Mouse (Mus musculus): ENCODE results near the gene Gm37240. TPM values are rescaled to one million over a fixed set of nuclear protein-coding genes. Genes with fewer than 3 reads are reported as not detected.
A peak's percentile ranks its signal among the peaks of the same experiment; 100 is the strongest.

The Gm37240 gene
- total RNA-seq, 2 experiments from 2014 or later: 0.98 to 1.0 TPM

GRCm38 (mm10) chr3:85301851-85302250 is 585.5 kb downstream of the Gm37240 start:
- DNase-seq (ENCODE audit: low spot score in 2 of 2): no peak

DNA sequence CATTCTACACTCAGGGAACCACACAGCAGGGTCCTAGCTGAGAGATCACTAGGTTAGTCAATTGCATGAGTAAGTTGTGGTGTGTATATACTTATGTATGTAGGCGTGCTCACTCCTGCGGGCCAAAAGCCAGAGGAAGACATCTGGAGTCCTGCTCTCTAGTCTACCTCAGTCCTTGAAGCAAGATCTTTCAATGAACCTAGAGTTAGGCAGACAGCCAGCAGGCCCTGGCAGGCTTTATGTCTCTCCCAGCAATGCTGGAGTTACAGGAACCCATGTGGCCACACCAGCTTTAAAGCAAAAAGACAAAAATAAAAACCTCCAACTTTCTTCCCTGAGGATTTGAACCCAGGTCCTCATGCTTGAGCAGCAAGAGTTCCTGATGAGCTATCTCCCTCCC is 586.0 kb downstream of the Gm37240 start:
- DNase-seq (ENCODE audit: low spot score in 2 of 2): no peak

GRCm38 (mm10) chr3:85299649-85300550 is 587.4 kb downstream of the Gm37240 start:
- DNase-seq (ENCODE audit: low spot score in 2 of 2): peak; percentile 77 to 82

DNA sequence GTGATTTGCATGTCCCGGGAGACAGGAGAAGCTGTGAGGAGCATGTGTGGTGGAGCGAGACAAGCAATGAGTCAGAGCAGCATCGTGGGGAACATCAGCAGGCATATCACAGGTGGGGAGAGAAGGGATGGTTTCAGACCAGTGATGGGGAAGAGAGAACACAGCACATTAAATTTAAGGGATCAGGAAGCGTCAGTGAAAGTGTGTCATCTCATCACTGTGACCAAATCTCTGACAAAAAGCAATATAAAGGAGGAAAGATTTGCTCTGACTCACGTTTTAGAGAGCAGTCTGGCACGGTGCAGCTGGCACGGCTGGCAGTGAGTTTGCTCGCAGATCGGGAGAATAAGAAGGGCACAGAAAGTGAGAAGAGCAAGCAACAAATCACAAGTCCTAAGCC is 592.1 kb downstream of the Gm37240 start:
- DNase-seq (ENCODE audit: low spot score in 2 of 2): no peak

DNA sequence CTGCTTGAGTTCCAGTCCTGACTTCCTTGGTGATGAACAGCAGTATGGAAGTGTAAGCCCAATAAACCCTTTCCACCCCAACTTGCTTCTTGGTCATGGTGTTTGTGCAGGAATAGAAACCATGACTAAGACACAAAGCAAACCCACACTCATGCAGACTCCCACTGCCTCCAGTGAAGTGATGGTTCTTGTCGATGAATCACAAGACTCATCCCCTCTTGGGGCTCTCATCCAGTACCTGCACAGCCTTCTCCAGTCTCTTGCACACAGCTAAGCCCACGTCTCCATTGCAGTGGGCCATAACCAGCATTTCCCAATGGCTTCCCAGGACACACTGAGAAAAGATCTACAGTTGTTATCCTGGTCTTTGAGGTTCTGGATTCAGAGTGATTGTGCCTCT is 599.7 kb downstream of the Gm37240 start:
- DNase-seq (ENCODE audit: low spot score in 2 of 2): no peak

GRCm38 (mm10) chr3:85284483-85284882 is 602.8 kb downstream of the Gm37240 start:
- no peak for DNase-seq (ENCODE audit: low spot score in 2 of 2)

- DNase-seq (ENCODE audit: low spot score in 2 of 2): no peak
Observed at GRCm38 (mm10) chr3:85282816-85283215, 604.5 kb downstream of the Gm37240 start.

DNA sequence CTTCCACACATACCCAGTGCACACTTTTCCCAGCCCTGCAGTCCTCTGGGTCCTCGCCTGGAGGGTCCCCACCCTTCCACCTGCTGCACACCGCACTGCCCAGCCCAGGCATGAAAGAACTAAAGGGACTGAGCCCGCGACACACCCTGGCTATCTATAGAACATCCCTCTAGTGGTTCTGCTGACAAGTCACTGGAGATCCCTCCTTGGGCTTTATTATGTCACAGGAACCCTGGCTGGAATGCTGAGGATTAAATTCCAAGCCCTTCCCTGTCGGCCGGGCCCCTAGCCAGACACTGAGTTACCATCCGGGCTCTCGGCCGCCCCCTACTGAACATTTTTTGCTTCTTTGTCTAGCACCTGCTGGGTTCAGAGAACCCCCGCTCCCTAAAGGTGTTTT is 612.2 kb downstream of the Gm37240 start:
- no peak for DNase-seq (ENCODE audit: low spot score in 2 of 2)

GRCm38 (mm10) chr3:85271491-85271890 is 615.8 kb downstream of the Gm37240 start:
- DNase-seq (ENCODE audit: low spot score in 2 of 2): no peak

- DNase-seq (ENCODE audit: low spot score in 2 of 2): no peak
Observed at GRCm38 (mm10) chr3:85264963-85265362, 622.4 kb downstream of the Gm37240 start.

- no peak for DNase-seq (ENCODE audit: low spot score in 2 of 2)
Observed at GRCm38 (mm10) chr3:85264546-85264945, 622.8 kb downstream of the Gm37240 start.

DNA sequence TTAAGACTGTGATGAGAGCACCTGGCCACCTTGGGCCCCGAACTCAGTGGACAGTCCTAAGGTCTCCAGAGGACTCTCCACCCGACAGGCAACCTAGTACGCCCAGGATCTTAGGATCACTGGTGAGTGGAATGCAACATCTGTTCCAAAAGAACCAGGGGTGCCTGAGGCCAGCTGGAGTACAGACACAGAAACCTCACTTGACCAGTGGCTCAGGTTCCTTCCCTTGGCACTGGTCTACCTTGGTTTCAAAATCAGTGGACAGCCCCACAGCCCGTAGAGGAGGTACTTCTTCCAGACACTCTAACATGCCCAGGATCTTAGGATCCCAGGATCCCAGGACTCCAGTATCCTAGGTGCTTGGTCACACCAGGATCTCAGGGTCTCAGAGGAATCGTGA is 632.8 kb downstream of the Gm37240 start:
- DNase-seq (ENCODE audit: low spot score in 2 of 2): no peak

GRCm38 (mm10) chr3:85251631-85252030 is 635.7 kb downstream of the Gm37240 start:
- no peak for DNase-seq (ENCODE audit: low spot score in 2 of 2)

GRCm38 (mm10) chr3:85246131-85246530 is 641.2 kb downstream of the Gm37240 start:
- no peak for DNase-seq (ENCODE audit: low spot score in 2 of 2)

- no peak for DNase-seq (ENCODE audit: low spot score in 2 of 2)
Observed at GRCm38 (mm10) chr3:85236546-85236945, 650.8 kb downstream of the Gm37240 start.

- no peak for DNase-seq (ENCODE audit: low spot score in 2 of 2)
Observed at GRCm38 (mm10) chr3:85232846-85233245, 654.5 kb downstream of the Gm37240 start.

- DNase-seq (ENCODE audit: low spot score in 2 of 2): no peak
Observed at GRCm38 (mm10) chr3:85222046-85222445, 665.3 kb downstream of the Gm37240 start.

GRCm38 (mm10) chr3:85214926-85215325 is 672.4 kb downstream of the Gm37240 start:
- no peak for DNase-seq (ENCODE audit: low spot score in 2 of 2)

DNA sequence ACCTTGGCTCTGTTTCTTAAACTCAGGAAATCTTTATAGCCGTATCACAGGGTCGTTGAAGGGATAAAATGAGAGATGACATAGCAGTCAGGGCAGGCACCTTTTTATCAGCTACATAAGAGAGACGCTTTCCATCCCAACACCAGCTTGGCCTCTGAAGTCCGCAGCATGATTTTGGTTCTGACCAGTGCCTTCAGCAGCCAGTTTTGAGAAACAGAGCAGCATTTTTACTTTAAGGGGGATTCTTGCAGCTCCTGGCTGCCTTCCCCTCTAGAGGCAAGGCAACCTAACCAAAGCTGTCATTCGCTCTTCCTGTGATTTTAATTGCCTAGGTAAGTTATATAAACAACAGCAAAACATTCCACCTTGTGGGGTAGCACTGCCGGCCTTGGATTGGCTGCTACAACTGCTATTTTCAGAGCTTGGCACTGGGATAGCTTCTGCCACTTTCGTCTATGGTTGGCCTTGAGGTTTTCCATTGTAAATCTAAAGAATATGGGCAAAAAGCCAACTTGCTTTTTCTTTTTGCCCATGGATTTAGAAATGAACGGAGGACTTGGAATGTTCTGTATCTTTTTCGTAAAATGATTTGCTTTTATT is 674.5 kb downstream of the Gm37240 start:
- no peak for DNase-seq (ENCODE audit: low spot score in 2 of 2)

- DNase-seq (ENCODE audit: low spot score in 2 of 2): no peak
Observed at GRCm38 (mm10) chr3:85209887-85210844, 677.2 kb downstream of the Gm37240 start.

- no peak for DNase-seq (ENCODE audit: low spot score in 2 of 2)
Observed at GRCm38 (mm10) chr3:85206475-85206874, 680.8 kb downstream of the Gm37240 start.

All from layer of hippocampus, postnatal 14 days (tissue).